Mouse (Mus musculus) limb, embryonic 10.5 days (tissue): ENCODE results near the gene Hsd3b7. TPM values are rescaled to one million over a fixed set of nuclear protein-coding genes. Genes with fewer than 3 reads are reported as not detected.
A peak's percentile ranks its signal among the peaks of the same experiment; 100 is the strongest.
"Not testable (repeated sequence)": the region's sequence is repeated elsewhere in the genome, so short reads cannot be mapped to it uniquely, and the experiment has no call there.

ENCODE experiments used
- DNase-seq: peaks from one replicate; pipeline ENCODE4 v3.0.0-alpha.2; 2017; ENCODE audit warnings: low spot score
- H3K27ac ChIP-seq: fragments of 300-500 bp; sonication (generic); 2 replicates; pipeline ENCODE4 v1.5.1; 2016; ENCODE audit warnings: mild to moderate bottlenecking
- H3K27me3 ChIP-seq: fragments of 300-500 bp; sonication (generic); 2 replicates; pipeline ENCODE4 v1.6.1; 2016; ENCODE audit warnings: low read depth, mild to moderate bottlenecking; ENCODE audit not compliant: poor library complexity, severe bottlenecking
- H3K36me3 ChIP-seq: fragments of 300-500 bp; sonication (generic); 2 replicates; pipeline ENCODE4 v1.6.1; 2016; ENCODE audit warnings: mild to moderate bottlenecking, moderate library complexity
- H3K4me1 ChIP-seq: fragments of 300-500 bp; sonication (generic); 2 replicates; pipeline ENCODE4 v1.6.1; 2016
- H3K4me3 ChIP-seq: fragments of 300-500 bp; sonication (generic); 2 replicates; pipeline ENCODE4 v1.5.1; 2016; ENCODE audit warnings: mild to moderate bottlenecking, moderate library complexity
- H3K9me3 ChIP-seq: fragments of 300-500 bp; sonication (generic); replicated peaks from 2 replicates; pipeline ENCODE4 v1.6.1; 2016; ENCODE audit warnings: mild to moderate bottlenecking
- WGBS: fragments of 180-500 bp; shearing (Covaris S2); methylation state at CpG from one replicate; pipeline ENCODE4 v1.1.7; 2016; 5-methylcytosine and 5-hydroxymethylcytosine counted together
- polyA plus RNA-seq: library from polyadenylated mRNA; unstranded; fragments of >200 nt; fragmentation: Nextera tagmentation; extraction: Ambion mirVana; gene quantifications from 2 replicates; pipeline ENCODE4 v1.2.1, GENCODE M21; 2016

The Hsd3b7 gene
- polyA plus RNA-seq, 1 experiment from 2014 or later, result 8.2 TPM

- DNase-seq, result no peak
- Histone ChIP-seq H3K4me1 (no peaks in the 10 kb centered on the region), H3K27me3 (no peaks in the 10 kb centered on the region), H3K36me3 (no peaks in the 10 kb centered on the region), H3K27ac (no peak overlapping the region), H3K4me3 (no peak overlapping the region), H3K9me3 (no peaks in the 10 kb centered on the region)
- 88% methylated on average over 2 of the region's 2 CpGs for WGBS
Measured at GRCm38 (mm10) chr7:127835550-127835949, 35.1 kb downstream of the Hsd3b7 start.

DNA sequence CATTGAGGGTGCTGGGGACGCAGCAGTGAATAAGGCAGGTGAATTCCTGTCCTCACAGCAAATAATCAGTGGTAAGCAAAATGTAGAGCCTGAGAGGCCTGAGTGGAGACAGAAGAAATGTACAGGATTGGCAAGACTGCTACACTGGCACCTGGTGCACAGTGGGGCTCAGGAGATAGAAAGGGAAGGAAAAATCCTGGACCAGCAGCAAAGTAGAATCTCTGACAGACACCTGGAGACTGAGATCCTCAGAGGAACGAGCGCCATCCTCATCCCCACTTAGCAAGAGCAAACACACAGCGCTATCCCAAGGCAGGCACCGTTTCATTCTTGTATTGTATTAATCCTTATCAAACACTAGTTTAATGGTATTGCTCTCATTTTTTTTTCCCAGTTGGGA, 37.1 kb downstream of the Hsd3b7 start:
- no peak overlapping the region for H3K27ac ChIP-seq
- WGBS, result 94% methylated on average over 5 of the region's 5 CpGs

GRCm38 (mm10) chr7:127837878-127838277, 37.5 kb downstream of the Hsd3b7 start:
- peaks cover 19% of the 10 kb centered on the region for H3K4me1 ChIP-seq
- DNase-seq, H3K27ac ChIP-seq, H3K36me3 ChIP-seq, H3K4me3 ChIP-seq, H3K27me3 ChIP-seq, H3K9me3 ChIP-seq: not testable (repeated sequence)
- 75% methylated on average over 4 of the region's 4 CpGs for WGBS

More for the DNA sequence above, 37.1 kb downstream of the Hsd3b7 start:
- Histone ChIP-seq H3K9me3 (no peaks in the 10 kb centered on the region), H3K27me3 (no peaks in the 10 kb centered on the region), H3K4me3 (no peak overlapping the region), H3K4me1 (peaks cover 15% of the 10 kb centered on the region), H3K36me3 (no peaks in the 10 kb centered on the region)
- DNase-seq, result no peak

- not testable (repeated sequence) for DNase-seq, H3K27ac ChIP-seq, H3K9me3 ChIP-seq, H3K4me3 ChIP-seq, H3K27me3 ChIP-seq
- 75% methylated on average over 2 of the region's 2 CpGs for whole genome bisulfite sequencing
- H3K4me1 ChIP-seq, result peaks cover 20% of the 10 kb centered on the region
- peaks cover 16% of the 10 kb centered on the region for H3K36me3 ChIP-seq
Measured at GRCm38 (mm10) chr7:127840031-127840430, 39.6 kb downstream of the Hsd3b7 start.

GRCm38 (mm10) chr7:127840886-127841285, 40.5 kb downstream of the Hsd3b7 start:
- H3K36me3 ChIP-seq, result peaks cover 20% of the 10 kb centered on the region
- peak overlapping the region; percentile 88 for H3K27ac ChIP-seq
- H3K9me3 ChIP-seq, result no peaks in the 10 kb centered on the region
- peak; percentile 44 for DNase-seq
- 6% methylated on average over 15 of the region's 15 CpGs for WGBS
- H3K4me3 ChIP-seq, result peak overlapping the region; percentile 86
- H3K27me3 ChIP-seq, result no peaks in the 10 kb centered on the region
- H3K4me1 ChIP-seq, result peaks cover 20% of the 10 kb centered on the region

GRCm38 (mm10) chr7:127841340-127842000, 41.1 kb downstream of the Hsd3b7 start:
- Histone ChIP-seq H3K27ac (peak overlapping the region; percentile 88), H3K9me3 (no peaks in the 10 kb centered on the region), H3K4me3 (peak overlapping the region; percentile 86), H3K36me3 (peaks cover 24% of the 10 kb centered on the region), H3K4me1 (peaks cover 20% of the 10 kb centered on the region), H3K27me3 (no peaks in the 10 kb centered on the region)
- under 1% methylated on average over 46 of the region's 46 CpGs for WGBS
- peak; percentile 93 for DNase-seq

DNA sequence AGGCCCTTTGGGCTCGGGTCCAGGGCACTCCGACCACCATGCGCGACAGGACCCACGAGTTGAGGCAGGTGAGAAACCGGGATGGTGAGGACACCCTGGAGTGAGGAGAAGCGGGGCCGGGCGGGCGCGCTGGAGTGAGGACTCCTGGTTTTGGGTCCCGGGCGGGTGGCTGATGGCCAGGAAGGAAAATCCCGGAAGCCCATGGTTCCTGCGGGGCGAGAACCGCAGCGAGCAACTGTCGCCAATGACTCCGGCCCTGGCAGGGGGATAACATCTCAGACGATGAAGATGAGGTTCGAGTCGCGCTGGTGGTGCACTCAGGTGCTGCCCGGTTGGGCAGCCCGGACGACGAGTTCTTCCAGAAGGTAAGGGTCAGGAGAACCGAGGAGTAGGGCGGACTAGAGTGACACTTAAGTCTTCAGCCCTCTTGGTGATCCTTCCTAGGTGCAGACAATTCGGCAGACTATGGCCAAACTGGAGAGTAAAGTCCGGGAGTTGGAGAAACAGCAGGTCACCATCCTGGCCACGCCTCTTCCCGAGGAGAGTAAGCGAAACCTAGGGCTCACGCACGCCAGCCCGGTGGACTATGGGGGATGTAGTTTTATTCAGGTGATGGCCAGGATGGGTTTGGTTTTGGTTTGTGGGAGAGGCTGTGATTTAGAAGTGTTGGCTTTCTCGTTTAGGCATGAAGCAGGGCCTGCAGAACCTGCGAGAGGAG, 41.8 kb downstream of the Hsd3b7 start:
- WGBS, result under 1% methylated on average over 40 of the region's 40 CpGs
- H3K9me3 ChIP-seq, result no peaks in the 10 kb centered on the region
- peak overlapping the region; percentile 86 for H3K4me3 ChIP-seq
- peaks cover 20% of the 10 kb centered on the region for H3K4me1 ChIP-seq
- H3K36me3 ChIP-seq, result peaks cover 31% of the 10 kb centered on the region
- no peaks in the 10 kb centered on the region for H3K27me3 ChIP-seq
- peak overlapping the region; percentile 88 for H3K27ac ChIP-seq
- DNase-seq, result peak; percentile 79

GRCm38 (mm10) chr7:127849973-127850875, 49.8 kb downstream of the Hsd3b7 start:
- Histone ChIP-seq H3K9me3 (no peaks in the 10 kb centered on the region), H3K4me1 (no peaks in the 10 kb centered on the region), H3K27me3 (no peaks in the 10 kb centered on the region), H3K36me3 (peaks cover 28% of the 10 kb centered on the region), H3K27ac (no peak overlapping the region), H3K4me3 (no peak overlapping the region)
- DNase-seq, result no peak
- 78% methylated on average over 6 of the region's 6 CpGs for WGBS

DNA sequence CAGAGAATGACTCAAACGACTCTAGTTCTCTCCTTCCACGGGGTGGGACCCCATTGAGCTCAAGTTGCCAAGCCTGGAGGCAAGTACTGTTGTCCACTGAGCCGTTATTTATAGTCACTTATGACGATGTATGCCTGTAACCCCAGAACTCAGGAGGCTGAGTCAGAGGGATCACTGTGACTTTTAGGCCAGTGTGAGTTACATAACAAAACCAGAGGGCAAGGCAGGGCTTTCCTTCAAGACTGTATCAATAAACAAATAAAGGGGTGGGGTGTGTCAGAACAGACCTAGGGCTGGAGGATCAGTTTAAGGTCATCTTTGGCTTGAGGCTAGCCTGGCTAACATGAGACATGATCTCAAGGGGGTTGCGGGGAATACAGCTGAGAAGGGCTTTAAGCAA, 50.5 kb downstream of the Hsd3b7 start:
- H3K4me1 ChIP-seq, result no peaks in the 10 kb centered on the region
- no peaks in the 10 kb centered on the region for H3K9me3 ChIP-seq
- 77% methylated on average over 5 of the region's 5 CpGs for WGBS
- H3K27ac ChIP-seq, result no peak overlapping the region
- peaks cover 23% of the 10 kb centered on the region for H3K36me3 ChIP-seq
- no peak for DNase-seq
- no peaks in the 10 kb centered on the region for H3K27me3 ChIP-seq
- no peak overlapping the region for H3K4me3 ChIP-seq

Other genes starting within 250 kb of the Hsd3b7 start
- 3.1 and 4.1 TPM in 2 replicates for gene Tmem265, start 239.2 kb upstream of the Hsd3b7 start, polyA plus RNA-seq
- 34.1 and 39.6 TPM in 2 replicates for gene Phkg2, start 227.3 kb upstream of the Hsd3b7 start, polyA plus RNA-seq
- 9.4 and 12.4 TPM in 2 replicates for gene Ccdc189, start 212.0 kb upstream of the Hsd3b7 start, polyA plus RNA-seq
- gene Rnf40, start 211.8 kb upstream of the Hsd3b7 start, polyA plus RNA-seq, result 62.2 and 69.6 TPM in 2 replicates
- gene Zfp629, start 184.8 kb upstream of the Hsd3b7 start, polyA plus RNA-seq, result 29.0 and 32.9 TPM in 2 replicates
- gene Bcl7c, start 91.7 kb upstream of the Hsd3b7 start, polyA plus RNA-seq, result 77.9 and 79.5 TPM in 2 replicates
- gene Ctf1, start 87.9 kb upstream of the Hsd3b7 start, polyA plus RNA-seq, result 11.1 and 14.2 TPM in 2 replicates
- gene Ctf2, start 68.4 kb upstream of the Hsd3b7 start, polyA plus RNA-seq, result 0.28 and 0.73 TPM in 2 replicates
- gene Fbxl19, start 56.1 kb upstream of the Hsd3b7 start, polyA plus RNA-seq, result 9.4 and 10.8 TPM in 2 replicates
- gene Orai3, start 30.8 kb upstream of the Hsd3b7 start, polyA plus RNA-seq, result 15.2 and 16.0 TPM in 2 replicates
- gene Setd1a, start 23.9 kb upstream of the Hsd3b7 start, polyA plus RNA-seq, result 21.9 and 24.2 TPM in 2 replicates
- not detected in 2 replicates for gene Gm49388, start 15.0 kb upstream of the Hsd3b7 start, polyA plus RNA-seq
- 20.2 and 28.5 TPM in 2 replicates for gene Stx4a, start 23.7 kb downstream of the Hsd3b7 start, polyA plus RNA-seq
- gene Stx1b, start 23.9 kb downstream of the Hsd3b7 start, polyA plus RNA-seq, result 3.9 and 9.3 TPM in 2 replicates
- gene Zfp646, start 75.6 kb downstream of the Hsd3b7 start, polyA plus RNA-seq, result 20.0 and 20.3 TPM in 2 replicates
- gene Zfp668, start 76.2 kb downstream of the Hsd3b7 start, polyA plus RNA-seq, result 47.9 and 48.0 TPM in 2 replicates
- gene Prss53, start 90.4 kb downstream of the Hsd3b7 start, polyA plus RNA-seq, result 0.50 and 0.75 TPM in 2 replicates
- gene Gm21974, start 94.8 kb downstream of the Hsd3b7 start, polyA plus RNA-seq, result not detected in 2 replicates
- 48.3 and 51.8 TPM in 2 replicates for gene Vkorc1, start 95.0 kb downstream of the Hsd3b7 start, polyA plus RNA-seq
- gene Bckdk, start 103.5 kb downstream of the Hsd3b7 start, polyA plus RNA-seq, result 130 and 137 TPM in 2 replicates
- 48.0 and 53.0 TPM in 2 replicates for gene Kat8, start 111.9 kb downstream of the Hsd3b7 start, polyA plus RNA-seq
- gene Prss8, start 129.5 kb downstream of the Hsd3b7 start, polyA plus RNA-seq, result 6.3 and 7.2 TPM in 2 replicates
- 9.7 and 10.1 TPM in 2 replicates for gene Prss36, start 146.1 kb downstream of the Hsd3b7 start, polyA plus RNA-seq
- gene Fus, start 166.9 kb downstream of the Hsd3b7 start, polyA plus RNA-seq, result 408 and 469 TPM in 2 replicates
- gene Pycard, start 193.3 kb downstream of the Hsd3b7 start, polyA plus RNA-seq, result 5.2 and 6.5 TPM in 2 replicates
- not detected in 2 replicates for gene Trim72, start 203.3 kb downstream of the Hsd3b7 start, polyA plus RNA-seq